Mouse (Mus musculus): ENCODE data around the gene Sall4. TPM values are rescaled to one million over a fixed set of nuclear protein-coding genes. Genes with fewer than 3 reads are reported as not detected.

Gene Sall4
- not detected in 2 replicates for polyA plus RNA-seq (2015; fragmentation: Nextera tagmentation; extraction: Ambion mirVana)

- WGBS: 8% methylated on average over 10 of the region's 10 CpGs
Observed at GRCm38 (mm10) chr2:168767582-168767981, at the start of gene Sall4. Sall4 (minus strand) TSS chr2:168767943.

GRCm38 (mm10) chr2:168813243-168813642, 45.5 kb upstream of the Sall4 start:
- no peaks in the 10 kb centered on the region for H3K27me3 ChIP-seq (replicated peaks; ENCODE audit: insufficient read depth, low read length)
- H3K4me2 ChIP-seq (replicated peaks; ENCODE audit: low read depth, low read length): no peak overlapping the region
- TF ChIP-seq EP300 (IDR thresholded peaks at IDR 0.05) (no peak), CTCF (IDR thresholded peaks at IDR 0.05) (no peak)
- no peaks in the 10 kb centered on the region for H3K36me3 ChIP-seq (ENCODE audit: insufficient read depth, low read length)
- no peaks in the 10 kb centered on the region for H3K9me3 ChIP-seq (ENCODE audit: low read length)
- WGBS: 25% methylated on average over 6 of the region's 6 CpGs
- DNase-seq (ENCODE audit: low spot score) (no peak), ATAC-seq (no peak)
- H3K4me1 ChIP-seq (ENCODE audit: insufficient read depth, low read depth, low read length): no peaks in the 10 kb centered on the region
- no peak overlapping the region for H3K27ac ChIP-seq (ENCODE audit: low read length)
- no peak overlapping the region for H3K9ac ChIP-seq (replicated peaks; ENCODE audit: low read depth)
- no peak overlapping the region for H3K4me3 ChIP-seq (ENCODE audit: low read depth, low read length)

More at GRCm38 (mm10) chr2:168767582-168767981, at the start of gene Sall4:
- Histone ChIP-seq H3K4me2 (replicated peaks; ENCODE audit: low read depth, low read length) (peak within 1 kb of the TSS; percentile 59), H3K4me1 (ENCODE audit: insufficient read depth, low read depth, low read length) (peaks cover 6% of the 10 kb centered on the region), H3K27me3 (replicated peaks; ENCODE audit: insufficient read depth, low read length) (peaks cover 52% of the 10 kb centered on the region), H3K9me3 (ENCODE audit: low read length) (no peaks in the 10 kb centered on the region), H3K9ac (replicated peaks; ENCODE audit: low read depth) (no peak within 1 kb of the TSS), H3K27ac (ENCODE audit: low read length) (no peak within 1 kb of the TSS), H3K36me3 (ENCODE audit: insufficient read depth, low read length) (no peaks in the 10 kb centered on the region), H3K4me3 (ENCODE audit: low read depth, low read length) (peak within 1 kb of the TSS; percentile 19; the same call in 1 of the 2 replicates)
- no peak for DNase-seq (ENCODE audit: low spot score)
- no peak for ATAC-seq
- TF ChIP-seq CTCF (IDR thresholded peaks at IDR 0.05) (no peak), EP300 (IDR thresholded peaks at IDR 0.05) (no peak)

GRCm38 (mm10) chr2:168809895-168810294, 42.2 kb upstream of the Sall4 start:
- TF ChIP-seq EP300 (IDR thresholded peaks at IDR 0.05) (no peak), CTCF (IDR thresholded peaks at IDR 0.05) (no peak)
- H3K27ac ChIP-seq (ENCODE audit: low read length): no peak overlapping the region
- WGBS: 22% methylated on average over 14 of the region's 14 CpGs
- H3K36me3 ChIP-seq (ENCODE audit: insufficient read depth, low read length): no peaks in the 10 kb centered on the region
- no peaks in the 10 kb centered on the region for H3K27me3 ChIP-seq (replicated peaks; ENCODE audit: insufficient read depth, low read length)
- H3K9me3 ChIP-seq (ENCODE audit: low read length): no peaks in the 10 kb centered on the region
- DNase-seq (ENCODE audit: low spot score): no peak
- H3K4me1 ChIP-seq (ENCODE audit: insufficient read depth, low read depth, low read length): no peaks in the 10 kb centered on the region
- H3K4me3 ChIP-seq (ENCODE audit: low read depth, low read length): no peak overlapping the region
- no peak overlapping the region for H3K4me2 ChIP-seq (replicated peaks; ENCODE audit: low read depth, low read length)
- H3K9ac ChIP-seq (replicated peaks; ENCODE audit: low read depth): no peak overlapping the region
- ATAC-seq: no peak

GRCm38 (mm10) chr2:168807681-168808080, 39.9 kb upstream of the Sall4 start:
- Histone ChIP-seq H3K36me3 (ENCODE audit: insufficient read depth, low read length) (no peaks in the 10 kb centered on the region), H3K4me2 (replicated peaks; ENCODE audit: low read depth, low read length) (no peak overlapping the region), H3K27ac (ENCODE audit: low read length) (no peak overlapping the region), H3K4me3 (ENCODE audit: low read depth, low read length) (no peak overlapping the region), H3K27me3 (replicated peaks; ENCODE audit: insufficient read depth, low read length) (no peaks in the 10 kb centered on the region), H3K9me3 (ENCODE audit: low read length) (no peaks in the 10 kb centered on the region), H3K4me1 (ENCODE audit: insufficient read depth, low read depth, low read length) (no peaks in the 10 kb centered on the region), H3K9ac (replicated peaks; ENCODE audit: low read depth) (no peak overlapping the region)
- DNase-seq (ENCODE audit: low spot score): no peak
- 63% methylated on average over 4 of the region's 4 CpGs for WGBS
- ATAC-seq: no peak
- no peak for TF ChIP-seq CTCF (IDR thresholded peaks at IDR 0.05)
- no peak for TF ChIP-seq EP300 (IDR thresholded peaks at IDR 0.05)

- Histone ChIP-seq H3K27me3 (replicated peaks; ENCODE audit: insufficient read depth, low read length) (no peaks in the 10 kb centered on the region), H3K4me1 (ENCODE audit: insufficient read depth, low read depth, low read length) (no peaks in the 10 kb centered on the region), H3K9ac (replicated peaks; ENCODE audit: low read depth) (no peak overlapping the region), H3K36me3 (ENCODE audit: insufficient read depth, low read length) (no peaks in the 10 kb centered on the region), H3K9me3 (ENCODE audit: low read length) (no peaks in the 10 kb centered on the region), H3K4me3 (ENCODE audit: low read depth, low read length) (no peak overlapping the region), H3K27ac (ENCODE audit: low read length) (no peak overlapping the region), H3K4me2 (replicated peaks; ENCODE audit: low read depth, low read length) (no peak overlapping the region)
- TF ChIP-seq CTCF (IDR thresholded peaks at IDR 0.05): no peak
- no peak for TF ChIP-seq EP300 (IDR thresholded peaks at IDR 0.05)
- 68% methylated on average over 4 of the region's 4 CpGs for WGBS
- DNase-seq (ENCODE audit: low spot score) (no peak), ATAC-seq (no peak)
Observed at GRCm38 (mm10) chr2:168803849-168804248, 36.1 kb upstream of the Sall4 start.

GRCm38 (mm10) chr2:168799326-168799725, 31.6 kb upstream of the Sall4 start:
- DNase-seq (ENCODE audit: low spot score) (no peak), ATAC-seq (no peak)
- no peaks in the 10 kb centered on the region for H3K9me3 ChIP-seq (ENCODE audit: low read length)
- no peak overlapping the region for H3K27ac ChIP-seq (ENCODE audit: low read length)
- H3K4me1 ChIP-seq (ENCODE audit: insufficient read depth, low read depth, low read length): no peaks in the 10 kb centered on the region
- no peak overlapping the region for H3K4me3 ChIP-seq (ENCODE audit: low read depth, low read length)
- no peak for TF ChIP-seq CTCF (IDR thresholded peaks at IDR 0.05)
- TF ChIP-seq EP300 (IDR thresholded peaks at IDR 0.05): no peak
- WGBS: 79% methylated on average over 12 of the region's 12 CpGs
- H3K9ac ChIP-seq (replicated peaks; ENCODE audit: low read depth): no peak overlapping the region
- H3K36me3 ChIP-seq (ENCODE audit: insufficient read depth, low read length): no peaks in the 10 kb centered on the region
- no peak overlapping the region for H3K4me2 ChIP-seq (replicated peaks; ENCODE audit: low read depth, low read length)
- no peaks in the 10 kb centered on the region for H3K27me3 ChIP-seq (replicated peaks; ENCODE audit: insufficient read depth, low read length)

- no peak for ATAC-seq
- H3K36me3 ChIP-seq (ENCODE audit: insufficient read depth, low read length): no peaks in the 10 kb centered on the region
- TF ChIP-seq EP300 (IDR thresholded peaks at IDR 0.05): no peak
- no peak for TF ChIP-seq CTCF (IDR thresholded peaks at IDR 0.05)
- H3K9ac ChIP-seq (replicated peaks; ENCODE audit: low read depth): no peak overlapping the region
- no peaks in the 10 kb centered on the region for H3K27me3 ChIP-seq (replicated peaks; ENCODE audit: insufficient read depth, low read length)
- DNase-seq (ENCODE audit: low spot score): no peak
- H3K4me2 ChIP-seq (replicated peaks; ENCODE audit: low read depth, low read length): no peak overlapping the region
- 72% methylated on average over 7 of the region's 7 CpGs for WGBS
- no peak overlapping the region for H3K27ac ChIP-seq (ENCODE audit: low read length)
- no peaks in the 10 kb centered on the region for H3K9me3 ChIP-seq (ENCODE audit: low read length)
- no peaks in the 10 kb centered on the region for H3K4me1 ChIP-seq (ENCODE audit: insufficient read depth, low read depth, low read length)
- H3K4me3 ChIP-seq (ENCODE audit: low read depth, low read length): no peak overlapping the region
Observed at GRCm38 (mm10) chr2:168798921-168799320, 31.2 kb upstream of the Sall4 start.
